In the genomic region with DNA sequence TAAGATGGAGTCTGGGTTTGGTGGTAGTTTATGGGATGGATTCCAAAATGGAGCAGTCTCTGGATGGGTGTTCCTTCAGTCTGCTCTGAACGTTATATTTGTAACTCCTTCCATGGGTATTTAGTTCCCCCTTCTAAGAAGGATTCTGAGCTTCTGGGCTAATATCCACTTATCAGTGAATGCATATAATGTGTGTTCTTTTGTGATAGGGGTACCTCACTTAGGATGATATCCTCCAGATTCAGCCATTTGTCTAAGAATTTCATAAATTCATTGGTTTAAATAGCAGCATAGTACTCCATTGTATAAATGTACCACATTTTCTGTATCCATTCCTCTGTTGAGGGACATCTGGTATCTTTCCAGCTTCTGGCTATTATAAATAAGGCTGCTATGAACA, we compare ENCODE assay signal across 19 mouse cellular contexts.
DNase-seq lines count a peak whose midpoint lies in the region; ATAC-seq and TF ChIP-seq lines count a peak whose summit lies in the region.
"Had no signal": no experiment of that assay in that cellular context is flagged by ENCODE, and none has a peak within 500 bp of the region (broad histone marks: within the 10 kb centered on the region; RNA-seq: fewer than 3 reads in every experiment).

No protein-coding gene starts in this region.

- H3K4me2 ChIP-seq in liver, postnatal 0 days (ENCODE audit: low read depth, low read length) = no peak overlapping the region

- H3K4me1 ChIP-seq in MEL (ENCODE audit: control insufficient read depth in 1 of 2, insufficient read depth in 2 of 2, low read length in 2 of 2) = no peaks in the 10 kb centered on the region
- no peaks in the 10 kb centered on the region for H3K4me1 ChIP-seq in liver, postnatal 0 days (ENCODE audit: insufficient read depth)

- no peak for TF ChIP-seq POLR2A in MEL (IDR thresholded peaks at IDR 0.05; ENCODE audit: control insufficient read depth in 1 of 2, insufficient read depth in 1 of 2, low read depth in 1 of 2, low read length in 2 of 2, poor library complexity in 1 of 2)

- TF ChIP-seq EP300 in MEL (IDR thresholded peaks at IDR 0.05; ENCODE audit: low read depth in 1 of 2, low read length in 2 of 2) = peak; percentile 52 to 53; a peak in 3 of 4 replicates
- no peak for TF ChIP-seq EP300 in liver, postnatal 0 days (IDR thresholded peaks at IDR 0.05; ENCODE audit: low read depth)

- no peaks in the 10 kb centered on the region for H3K79me2 ChIP-seq in MEL (ENCODE audit: control insufficient read depth, insufficient read depth, low read length, poor library complexity)

- peaks cover 0 to 2% of the 10 kb centered on the region in 2 experiments; a peak in 1 of 4 replicates for H3K36me3 ChIP-seq in MEL (ENCODE audit: control insufficient read depth in 1 of 2, insufficient read depth in 2 of 2, low read length in 2 of 2)
- H3K36me3 ChIP-seq in liver, postnatal 0 days (replicated peaks; ENCODE audit: insufficient read depth, low read length) = no peaks in the 10 kb centered on the region
- H3K36me3 ChIP-seq: G1E had no signal

- peak; percentile 42 for DNase-seq in MEL (ENCODE audit: low read depth, low spot score)
- DNase-seq in liver, postnatal 0 days = no peak
- DNase-seq: adrenal gland, adult 2 months; adrenal gland, adult 8-10 months; adrenal gland, postnatal 10 days; adrenal gland, postnatal 14 days; adrenal gland, postnatal 25 days; adrenal gland, postnatal 36 days; B cell, adult 2 months; cerebellum, adult 11 months; cerebellum, adult 11-12 months; cerebellum, adult 18-20 months; cerebellum, adult 2 months; cerebellum, adult 8-10 months had no signal

- no peak for ATAC-seq in liver, postnatal 0 days
- ATAC-seq: activated CD4-positive, CD25-positive, alpha-beta regulatory T cell, adult 4 months; CD4-positive, CD25-positive, alpha-beta regulatory T cell, adult 4 months; Patski had no signal

- H3K4me3 ChIP-seq in MEL (ENCODE audit: control insufficient read depth in 1 of 2, insufficient read depth in 1 of 2, low read depth in 2 of 2, low read length in 2 of 2) = no peak overlapping the region
- no peak overlapping the region for H3K4me3 ChIP-seq in liver, postnatal 0 days (ENCODE audit: low read depth, low read length)

- H3K27me3 ChIP-seq in MEL (ENCODE audit: control insufficient read depth in 1 of 2, insufficient read depth in 2 of 2, low read length in 2 of 2) = no peaks in the 10 kb centered on the region
- H3K27me3 ChIP-seq in liver, postnatal 0 days (ENCODE audit: insufficient read depth, low read length) = no peaks in the 10 kb centered on the region
- H3K27me3 ChIP-seq: CH12.LX, Patski had no signal

- WGBS in liver, postnatal 0 days (ENCODE audit: insufficient replicate concordance) = 90% methylated on average over 1 of the region's 1 CpGs

- TF ChIP-seq RAD21 in MEL (IDR thresholded peaks at IDR 0.05; ENCODE audit: low read depth, low read length) = no peak

- H3K27ac ChIP-seq in MEL (ENCODE audit: control insufficient read depth, low read depth, low read length) = no peak overlapping the region
- H3K27ac ChIP-seq in liver, postnatal 0 days (ENCODE audit: low read depth) = no peak overlapping the region

- no peak for TF ChIP-seq CTCF in MEL (IDR thresholded peaks at IDR 0.05 in 2 of 3, conservative IDR thresholded peaks at IDR 0.05 in 1 of 3; ENCODE audit: control insufficient read depth in 1 of 3, insufficient read depth in 1 of 3, low read depth in 2 of 3, low read length in 3 of 3, poor library complexity in 1 of 3, severe bottlenecking in 1 of 3)
- no peak for TF ChIP-seq CTCF in liver, postnatal 0 days (IDR thresholded peaks at IDR 0.05; ENCODE audit: low read depth)

- no peak overlapping the region for H3K9ac ChIP-seq in MEL (ENCODE audit: control insufficient read depth, low read depth, low read length, poor library complexity, severe bottlenecking)
- no peak overlapping the region for H3K9ac ChIP-seq in liver, postnatal 0 days (replicated peaks)

- no peaks in the 10 kb centered on the region for H3K9me3 ChIP-seq in MEL (replicated peaks; ENCODE audit: insufficient read depth, low read length)
- no peaks in the 10 kb centered on the region for H3K9me3 ChIP-seq in liver, postnatal 0 days (ENCODE audit: low read length)
- H3K9me3 ChIP-seq: G1E had no signal

TF ChIP-seq in MEL, 35 proteins besides CTCF, POLR2A, EP300 and RAD21:
- TF ChIP-seq TCF12 (IDR thresholded peaks at IDR 0.05; ENCODE audit: low read depth, low read length) (peak; percentile 44; the same call in 1 of the 2 replicates), GATA1 (IDR thresholded peaks at IDR 0.05; ENCODE audit: low read depth, low read length) (peak; percentile 34; the same call in 1 of the 2 replicates), ETS1 (IDR thresholded peaks at IDR 0.05; ENCODE audit: low read depth, low read length) (no peak)
